Mouse (Mus musculus): ENCODE data around the gene Chd5.

Chd5 gene

DNA sequence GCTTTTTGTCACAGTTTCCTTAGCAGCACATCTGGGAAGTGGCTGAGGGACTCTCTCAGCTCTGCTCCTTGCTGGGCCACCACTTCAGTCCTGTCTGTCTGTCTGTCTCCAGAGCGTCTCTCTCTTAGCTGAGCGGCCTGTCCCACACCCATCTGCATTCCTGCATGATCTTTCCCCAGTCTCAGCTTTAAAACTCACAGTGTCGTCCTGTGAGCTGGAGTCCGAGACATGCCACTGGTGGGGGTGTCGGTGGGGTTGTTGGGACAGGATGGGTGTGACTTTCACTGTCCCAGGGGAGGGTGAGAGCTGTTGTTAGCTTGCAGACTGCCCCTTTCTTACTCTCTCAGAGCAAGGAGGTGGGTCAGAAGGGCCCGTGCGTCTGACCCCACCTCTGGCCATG, 17.2 kb downstream of the Chd5 start:
- DNase-seq: no peak

- DNase-seq: no peak
Observed at GRCm38 (mm10) chr4:152359700-152360099, 21.2 kb downstream of the Chd5 start.

GRCm38 (mm10) chr4:152360855-152361254, 22.4 kb downstream of the Chd5 start:
- DNase-seq: no peak

- no peak for DNase-seq
Observed at GRCm38 (mm10) chr4:152362180-152362579, 23.7 kb downstream of the Chd5 start.

- DNase-seq: no peak
Observed at GRCm38 (mm10) chr4:152365228-152365627, 26.8 kb downstream of the Chd5 start.

GRCm38 (mm10) chr4:152382528-152383252, 44.2 kb downstream of the Chd5 start:
- DNase-seq: no peak

GRCm38 (mm10) chr4:152385644-152386043, 47.2 kb downstream of the Chd5 start:
- DNase-seq: no peak

DNA sequence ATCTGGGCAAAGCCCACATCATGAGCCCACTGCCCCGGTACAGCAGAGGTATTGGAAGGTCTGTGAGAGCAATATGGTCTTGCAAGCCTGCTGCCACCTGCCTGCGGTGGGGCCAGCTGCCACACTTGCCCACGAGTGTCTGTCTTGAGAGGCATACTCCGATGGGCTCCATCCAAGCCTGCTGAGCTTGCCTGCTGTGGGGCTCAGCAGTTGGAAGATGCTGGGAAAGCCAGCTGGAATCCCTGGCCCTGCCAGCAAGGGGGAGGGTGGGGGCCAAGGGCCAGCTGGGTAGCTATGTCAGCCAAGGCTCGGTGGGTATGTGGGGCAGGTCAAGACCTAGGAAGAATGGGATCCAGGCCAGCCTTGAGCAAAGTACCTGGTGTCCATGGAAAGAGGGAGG, 53.7 kb downstream of the Chd5 start:
- DNase-seq: peak; percentile 70

DNA sequence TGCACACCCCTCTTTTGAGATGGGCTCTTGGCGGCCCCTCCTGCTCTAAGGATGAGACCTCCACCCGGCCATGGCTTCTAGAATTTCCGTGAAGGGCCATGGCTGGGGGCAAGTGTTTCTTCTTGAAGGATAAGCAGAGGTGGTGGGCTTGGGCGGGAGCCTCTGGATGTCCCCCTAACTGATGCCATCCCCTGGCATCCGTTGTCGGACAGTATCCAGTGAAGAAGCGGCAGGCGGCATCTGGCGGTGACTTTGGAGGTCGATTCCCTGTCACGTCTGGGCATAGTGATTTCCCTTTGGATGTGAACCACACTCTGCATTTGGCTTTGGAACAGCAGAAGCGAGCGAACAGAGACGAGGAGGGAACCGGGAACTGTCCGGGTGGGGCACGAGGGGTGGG, 54.2 kb downstream of the Chd5 start:
- DNase-seq: no peak

GRCm38 (mm10) chr4:152398926-152399325, 60.5 kb downstream of the Chd5 start:
- DNase-seq: no peak

GRCm38 (mm10) chr4:152405143-152405542, 66.7 kb downstream of the Chd5 start:
- DNase-seq: no peak

GRCm38 (mm10) chr4:152405671-152406201, 67.3 kb downstream of the Chd5 start:
- DNase-seq: no peak

DNA sequence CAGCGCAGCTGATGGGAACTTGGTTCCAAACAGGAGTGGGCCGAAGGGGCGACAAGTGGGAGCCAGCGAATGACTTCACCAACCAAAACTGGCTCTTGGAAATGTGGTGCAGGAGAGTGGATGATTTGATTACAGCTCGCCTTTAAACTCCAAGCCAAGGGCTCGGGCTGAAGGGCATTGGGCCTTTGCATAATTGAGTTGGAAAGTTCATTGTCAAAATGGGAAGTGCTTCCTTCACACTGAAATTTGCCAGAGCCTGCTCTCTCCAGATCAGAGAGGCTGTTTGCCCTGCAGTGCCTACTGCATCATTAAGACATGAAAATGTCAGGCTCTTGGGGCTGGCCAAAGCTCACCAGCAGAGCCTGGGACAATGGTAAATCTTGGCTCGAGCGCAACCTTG, 68.1 kb downstream of the Chd5 start:
- no peak for DNase-seq

GRCm38 (mm10) chr4:152410961-152411360, 72.5 kb downstream of the Chd5 start:
- no peak for DNase-seq

DNA sequence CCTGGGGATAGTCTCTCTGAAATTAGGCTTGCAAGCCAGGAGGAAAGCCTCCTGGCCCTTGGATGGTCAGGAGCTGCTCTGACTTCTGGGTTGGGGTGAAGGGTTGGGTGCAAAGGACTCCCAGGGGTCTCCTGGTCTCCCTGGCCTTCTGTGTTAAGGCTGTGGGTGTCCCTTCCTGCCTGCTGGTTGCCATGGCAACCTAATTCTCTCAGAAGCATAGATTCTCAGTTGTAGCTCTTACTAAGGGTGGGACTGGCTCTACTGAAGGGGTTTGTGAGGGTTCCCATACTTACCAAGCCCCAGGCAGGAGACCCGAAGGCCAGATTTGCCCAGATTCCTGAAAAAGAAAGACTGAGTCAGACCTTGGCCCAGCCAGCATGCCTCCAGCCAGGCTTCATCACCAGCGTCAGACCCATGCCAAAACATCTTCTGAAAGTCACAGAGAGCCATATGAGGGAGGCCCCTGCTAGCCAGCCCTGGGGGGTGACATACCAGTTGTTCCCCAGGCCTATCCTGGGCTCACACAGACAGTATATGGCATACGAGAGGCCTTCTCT, 74.2 kb downstream of the Chd5 start:
- DNase-seq: no peak

GRCm38 (mm10) chr4:152418229-152419060, 80.0 kb downstream of the Chd5 start:
- DNase-seq: no peak

DNA sequence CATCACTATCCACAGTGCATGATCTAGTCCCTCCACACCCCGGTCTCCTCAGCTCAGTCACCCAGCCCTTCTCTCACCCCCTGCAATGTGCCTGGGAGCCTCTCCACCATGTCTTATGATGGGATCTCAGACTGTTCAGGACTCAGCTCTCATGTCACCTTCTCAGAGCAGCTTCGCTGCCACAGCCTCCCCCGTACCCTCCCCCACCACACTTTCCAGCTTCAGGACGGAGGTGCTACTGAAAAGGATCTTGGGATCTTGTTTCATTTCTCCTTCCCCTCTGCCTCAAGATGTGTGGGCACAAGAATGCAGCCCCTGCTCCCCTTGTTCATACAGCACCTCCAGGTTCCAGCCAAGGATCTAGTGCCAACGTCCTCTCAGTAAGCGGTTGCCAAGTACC, 85.1 kb downstream of the Chd5 start:
- DNase-seq: peak; percentile 58

- DNase-seq: no peak
Observed at GRCm38 (mm10) chr4:152424341-152424740, 85.9 kb downstream of the Chd5 start.

DNA sequence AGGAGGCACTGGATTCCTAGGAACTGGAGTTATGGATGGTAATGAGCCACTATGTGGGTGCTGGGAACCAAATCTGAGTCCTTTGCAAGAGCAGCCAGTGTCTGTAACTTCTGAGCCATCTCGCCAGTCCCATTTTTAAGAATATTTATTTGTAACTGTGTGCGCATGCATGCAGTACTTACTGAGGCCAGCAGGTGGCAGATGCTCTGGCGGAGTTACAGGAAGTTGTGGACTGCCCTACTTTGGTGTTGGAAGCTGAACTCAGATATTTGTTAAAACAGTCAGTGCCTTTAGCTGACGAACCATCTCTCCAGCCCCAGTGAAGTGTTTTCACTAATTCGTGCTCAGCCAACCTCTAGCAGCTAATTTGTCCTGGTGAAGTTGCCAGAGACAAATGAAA, 86.5 kb downstream of the Chd5 start:
- no peak for DNase-seq

GRCm38 (mm10) chr4:152428259-152428658, 89.8 kb downstream of the Chd5 start:
- DNase-seq: peak; percentile 74

DNA sequence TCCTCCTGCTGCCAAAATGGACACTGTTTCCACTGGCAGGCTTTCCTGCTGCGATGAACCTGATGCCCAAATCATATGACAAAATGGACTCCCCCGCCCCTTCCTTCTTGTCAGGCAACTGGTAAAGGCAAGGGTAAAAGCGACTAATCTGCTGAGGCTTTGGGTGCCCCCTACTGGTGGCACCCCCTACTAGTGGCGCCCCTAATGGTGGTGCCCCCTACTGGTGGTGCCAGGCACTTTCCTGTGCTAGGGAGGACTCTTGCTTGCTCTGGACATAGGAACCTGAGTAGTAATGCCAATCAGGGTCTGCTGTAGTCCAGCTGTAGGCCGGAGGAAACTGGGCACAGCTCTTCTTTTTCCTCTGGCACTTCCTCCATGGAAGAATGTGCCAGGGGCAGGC, 93.9 kb downstream of the Chd5 start:
- DNase-seq: no peak

DNA sequence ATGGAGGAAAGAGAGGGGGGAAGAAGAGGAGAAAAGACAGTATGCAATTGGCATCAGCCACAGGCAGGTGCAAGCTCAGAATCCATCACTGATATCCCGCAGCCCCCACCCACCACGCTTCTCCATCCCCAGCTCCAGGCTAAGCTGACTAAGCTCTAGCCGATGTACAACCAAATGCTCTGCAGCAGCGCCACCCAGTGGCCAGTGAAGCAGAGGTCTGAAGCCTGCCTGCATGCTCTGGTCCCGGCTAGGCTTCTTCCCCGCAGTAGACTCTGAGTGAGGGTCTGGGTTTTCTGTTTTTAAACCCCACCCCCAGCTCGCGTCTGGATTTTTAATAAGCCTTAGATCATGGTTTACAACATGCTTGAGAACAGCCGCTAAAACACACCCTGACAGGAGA, 96.4 kb downstream of the Chd5 start:
- DNase-seq: peak; percentile 92

DNA sequence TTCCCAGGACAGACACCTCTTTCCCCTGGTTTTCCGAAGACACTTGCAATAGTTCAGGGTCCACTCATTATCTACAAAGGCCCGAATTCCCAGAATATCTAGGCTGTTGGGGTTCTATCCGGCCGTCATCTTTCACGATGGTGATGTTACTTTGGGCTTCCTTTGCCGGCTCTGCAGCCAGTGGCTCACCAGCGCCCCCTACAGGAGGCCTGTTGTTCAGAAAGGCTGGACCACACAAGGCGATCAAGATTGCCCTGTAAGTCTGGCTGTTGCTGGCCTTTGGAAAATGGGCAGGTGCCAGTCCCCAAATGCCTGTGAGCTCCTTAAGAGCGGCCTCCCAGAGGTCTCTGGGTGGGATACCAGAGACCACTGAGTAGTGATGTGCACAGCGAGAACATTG, 96.8 kb downstream of the Chd5 start:
- peak; percentile 76 for DNase-seq
